Mouse (Mus musculus): ENCODE measurements at regions not wholly inside any gene's neighbourhood (a gene's known extent, or its start where the extent isn't known, plus 50 kb on each side); places are given as distances from the start of the nearest gene placed in this dataset.

- peak; percentile 39 to 75 for DNase-seq (ENCODE audit: low spot score in 2 of 2)
These were observed 59.1 kb downstream of the Bmp15 start for GRCm38 (mm10) chrX:6261469-6261868.

GRCm38 (mm10) chrX:6258523-6258922 is 62.0 kb downstream of the Bmp15 start:
- DNase-seq (ENCODE audit: low spot score in 2 of 2): peak; percentile 3 to 32

GRCm38 (mm10) chrX:6254058-6254457 is 66.5 kb downstream of the Bmp15 start:
- DNase-seq (ENCODE audit: low spot score in 2 of 2): peak in 1 of 2 experiments; percentile 42

- no peak for DNase-seq (ENCODE audit: low spot score in 2 of 2)
These were observed 67.6 kb downstream of the Bmp15 start for GRCm38 (mm10) chrX:6252873-6253272.
